Mouse (Mus musculus): ENCODE measurements at regions not wholly inside any gene's neighbourhood (a gene's known extent, or its start where the extent isn't known, plus 50 kb on each side); places are given as distances from the start of the nearest gene placed in this dataset.

GRCm38 (mm10) chr9:30578213-30578612 lies 151.3 kb downstream of the Snx19 start:
- DNase-seq, result no peak

GRCm38 (mm10) chr9:30577243-30577642 lies 150.3 kb downstream of the Snx19 start:
- no peak for DNase-seq

GRCm38 (mm10) chr9:30575531-30575930 lies 148.6 kb downstream of the Snx19 start:
- no peak for DNase-seq

GRCm38 (mm10) chr9:30573294-30573693 lies 146.4 kb downstream of the Snx19 start:
- DNase-seq, result no peak

GRCm38 (mm10) chr9:30571014-30571413 lies 144.1 kb downstream of the Snx19 start:
- no peak for DNase-seq

GRCm38 (mm10) chr9:30564765-30565680 lies 138.1 kb downstream of the Snx19 start:
- no peak for DNase-seq

- DNase-seq, result no peak
These were observed 136.5 kb downstream of the Snx19 start for GRCm38 (mm10) chr9:30563399-30563798.

- no peak for DNase-seq
These were observed 128.0 kb downstream of the Snx19 start for GRCm38 (mm10) chr9:30554908-30555307.

- DNase-seq, result no peak
These were observed 125.8 kb downstream of the Snx19 start for GRCm38 (mm10) chr9:30552721-30553120.

GRCm38 (mm10) chr9:30549892-30550515 lies 123.1 kb downstream of the Snx19 start:
- DNase-seq, result no peak

GRCm38 (mm10) chr9:30539858-30540257 lies 113.0 kb downstream of the Snx19 start:
- DNase-seq, result no peak

GRCm38 (mm10) chr9:30536508-30537100 lies 109.7 kb downstream of the Snx19 start:
- no peak for DNase-seq

- DNase-seq, result no peak
These were observed 108.1 kb downstream of the Snx19 start for GRCm38 (mm10) chr9:30534961-30535360.

GRCm38 (mm10) chr9:30533780-30534343 lies 107.0 kb downstream of the Snx19 start:
- no peak for DNase-seq

GRCm38 (mm10) chr9:30533091-30533779 lies 106.3 kb downstream of the Snx19 start:
- no peak for DNase-seq

- DNase-seq, result no peak
These were observed 98.2 kb downstream of the Snx19 start for GRCm38 (mm10) chr9:30525086-30525485.

GRCm38 (mm10) chr9:30524401-30525066 lies 97.6 kb downstream of the Snx19 start:
- DNase-seq, result no peak

GRCm38 (mm10) chr9:30523852-30524251 lies 96.9 kb downstream of the Snx19 start:
- no peak for DNase-seq

- DNase-seq, result no peak
These were observed 95.9 kb downstream of the Snx19 start for GRCm38 (mm10) chr9:30522595-30523350.

GRCm38 (mm10) chr9:30521556-30522240 lies 94.8 kb downstream of the Snx19 start:
- no peak for DNase-seq
